Mouse (Mus musculus): ENCODE measurements around the gene Bbc3. TPM values are rescaled to one million over a fixed set of nuclear protein-coding genes. Genes with fewer than 3 reads are reported as not detected.
"Not testable (repeated sequence)": the region's sequence is repeated elsewhere in the genome, so short reads cannot be mapped to it uniquely, and the experiment has no call there.

The Bbc3 gene
- polyA plus RNA-seq, 1 experiment: 63.0 TPM

DNA sequence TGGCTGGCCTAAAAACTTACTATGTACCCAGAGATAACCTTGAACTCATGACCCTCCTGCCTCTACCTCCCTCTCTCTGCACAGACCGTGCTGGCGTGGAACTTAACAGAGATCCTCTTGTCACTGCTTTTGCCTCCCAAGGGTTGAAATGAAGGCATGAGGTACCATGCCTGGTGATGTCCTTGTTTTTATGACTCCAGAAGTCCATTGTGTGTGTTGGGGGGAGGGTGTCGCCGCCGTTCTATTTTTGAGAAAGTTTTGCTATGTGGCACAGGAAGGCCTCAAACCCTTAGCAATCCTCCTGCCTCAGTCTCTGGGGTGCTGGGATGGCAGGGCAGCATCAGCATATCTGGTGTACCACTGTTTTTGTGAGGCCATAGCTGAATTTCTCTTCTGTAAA is 9.3 kb upstream of the Bbc3 start:
- no peak for TF ChIP-seq GATA1 (IDR thresholded peaks at IDR 0.05; ENCODE audit: low read length)
- no peak for TF ChIP-seq TAL1 (IDR thresholded peaks at IDR 0.05; ENCODE audit: low read length)
- Histone ChIP-seq H3K27me3 (ENCODE audit: control insufficient read depth) (peaks cover 56% of the 10 kb centered on the region), H3K9me3 (ENCODE audit: control insufficient read depth, low read length) (peaks cover 4% of the 10 kb centered on the region; the same call in 1 of the 2 replicates)

DNA sequence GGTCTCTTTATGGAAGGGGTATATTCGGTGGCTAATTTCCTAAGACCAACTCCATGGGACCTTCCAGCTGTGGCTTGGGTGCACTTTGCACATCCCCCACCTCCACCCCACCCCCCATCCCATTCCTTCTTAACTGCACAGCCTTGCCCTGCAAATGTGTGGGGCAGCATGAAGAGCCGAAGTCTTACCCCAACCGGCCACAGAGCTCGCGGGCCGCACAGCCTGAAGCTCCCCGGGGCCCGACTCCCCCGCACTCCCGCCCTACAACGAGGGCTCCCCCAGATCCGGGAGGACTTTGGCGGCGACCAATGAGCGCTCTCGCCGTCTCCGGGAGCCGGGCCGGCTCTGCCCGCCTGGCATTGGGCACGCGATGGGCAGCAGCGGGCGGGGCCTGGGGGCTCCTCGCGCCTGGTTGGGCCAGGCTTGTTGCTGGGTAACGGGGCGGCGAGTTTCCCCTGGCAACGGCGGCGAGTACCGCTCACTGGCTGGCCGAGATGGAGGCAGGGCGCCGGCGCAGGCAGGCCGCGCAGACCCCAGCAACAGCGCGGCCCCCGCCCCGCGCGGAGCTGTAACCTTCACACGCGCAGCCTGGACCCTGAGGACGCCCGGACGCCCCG is 8.7 kb upstream of the Bbc3 start:
- H3K9me3 ChIP-seq (ENCODE audit: control insufficient read depth, low read length): peaks cover 4% of the 10 kb centered on the region; the same call in 1 of the 2 replicates
- no peaks in the 10 kb centered on the region for H3K36me3 ChIP-seq (ENCODE audit: control insufficient read depth)
- no peak overlapping the region for H3K4me3 ChIP-seq (replicated peaks)
- peaks cover 56% of the 10 kb centered on the region for H3K27me3 ChIP-seq (ENCODE audit: control insufficient read depth)
- no peak for TF ChIP-seq TAL1 (IDR thresholded peaks at IDR 0.05; ENCODE audit: low read length)
- no peak for TF ChIP-seq GATA1 (IDR thresholded peaks at IDR 0.05; ENCODE audit: low read length)
- peaks cover 44% of the 10 kb centered on the region for H3K4me1 ChIP-seq (ENCODE audit: control insufficient read depth)

More for the DNA sequence above, 9.3 kb upstream of the Bbc3 start:
- H3K36me3 ChIP-seq (ENCODE audit: control insufficient read depth): no peaks in the 10 kb centered on the region
- no peak overlapping the region for H3K4me3 ChIP-seq (replicated peaks)
- H3K4me1 ChIP-seq (ENCODE audit: control insufficient read depth): peaks cover 50% of the 10 kb centered on the region

GRCm38 (mm10) chr7:16307141-16307540 is 1.1 kb upstream of the Bbc3 start:
- not testable (repeated sequence) for H3K4me3 ChIP-seq (replicated peaks); H3K36me3 ChIP-seq (ENCODE audit: control insufficient read depth); H3K9me3 ChIP-seq (ENCODE audit: control insufficient read depth, low read length)
- Histone ChIP-seq H3K27me3 (ENCODE audit: control insufficient read depth) (peaks cover 27% of the 10 kb centered on the region), H3K4me1 (ENCODE audit: control insufficient read depth) (peaks cover 46% of the 10 kb centered on the region)

GRCm38 (mm10) chr7:16308555-16309317 is 543 bp downstream of the Bbc3 start:
- H3K9me3 ChIP-seq (ENCODE audit: control insufficient read depth, low read length): no peaks in the 10 kb centered on the region; the same call in 1 of the 2 replicates
- peaks cover 62% of the 10 kb centered on the region for H3K4me1 ChIP-seq (ENCODE audit: control insufficient read depth)
- H3K27me3 ChIP-seq (ENCODE audit: control insufficient read depth): peaks cover 34% of the 10 kb centered on the region
- no peak for TF ChIP-seq GATA1 (IDR thresholded peaks at IDR 0.05; ENCODE audit: low read length)
- no peak for TF ChIP-seq TAL1 (IDR thresholded peaks at IDR 0.05; ENCODE audit: low read length)
- peak overlapping the region; percentile 89 for H3K4me3 ChIP-seq (replicated peaks)
- no peaks in the 10 kb centered on the region for H3K36me3 ChIP-seq (ENCODE audit: control insufficient read depth)

- H3K4me1 ChIP-seq (ENCODE audit: control insufficient read depth): peaks cover 68% of the 10 kb centered on the region
- peaks cover 4% of the 10 kb centered on the region for H3K36me3 ChIP-seq (ENCODE audit: control insufficient read depth)
- peaks cover 34% of the 10 kb centered on the region for H3K27me3 ChIP-seq (ENCODE audit: control insufficient read depth)
- H3K4me3 ChIP-seq (replicated peaks): peak overlapping the region; percentile 89
- H3K9me3 ChIP-seq (ENCODE audit: control insufficient read depth, low read length): no peaks in the 10 kb centered on the region; the same call in 1 of the 2 replicates
- TF ChIP-seq TAL1 (IDR thresholded peaks at IDR 0.05; ENCODE audit: low read length) (no peak), GATA1 (IDR thresholded peaks at IDR 0.05; ENCODE audit: low read length) (no peak)
Measured at GRCm38 (mm10) chr7:16309318-16310019, 1.3 kb downstream of the Bbc3 start.

DNA sequence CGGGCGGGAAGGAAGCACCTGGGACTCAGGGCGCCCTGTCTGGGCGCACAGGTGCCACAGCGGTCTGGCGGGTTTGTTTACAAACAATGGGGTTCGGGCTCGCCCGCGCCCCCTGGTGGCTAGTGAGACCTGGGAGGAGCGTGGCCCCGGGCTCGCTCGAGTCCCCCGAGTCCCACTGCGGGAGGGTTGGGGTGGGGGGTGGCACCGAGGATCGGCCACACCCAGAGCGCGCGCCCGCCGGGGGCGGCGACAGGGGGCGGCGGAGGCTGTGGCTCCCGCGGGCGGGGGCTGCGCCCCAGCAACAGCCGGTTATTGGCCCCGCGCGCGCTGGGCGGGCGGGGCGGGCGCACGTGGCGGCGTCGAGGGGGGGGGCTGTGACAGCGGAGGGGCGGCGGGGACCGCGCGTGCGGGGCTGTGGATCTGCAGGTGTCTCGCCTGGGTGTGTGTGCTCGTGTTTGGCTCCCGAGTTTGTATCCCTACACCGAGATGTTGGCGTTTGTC is 1.9 kb downstream of the Bbc3 start:
- Histone ChIP-seq H3K9me3 (ENCODE audit: control insufficient read depth, low read length) (no peaks in the 10 kb centered on the region; the same call in 1 of the 2 replicates), H3K4me3 (replicated peaks) (peak overlapping the region; percentile 89), H3K27me3 (ENCODE audit: control insufficient read depth) (peaks cover 34% of the 10 kb centered on the region), H3K36me3 (ENCODE audit: control insufficient read depth) (peaks cover 8% of the 10 kb centered on the region), H3K4me1 (ENCODE audit: control insufficient read depth) (peaks cover 73% of the 10 kb centered on the region)
- TF ChIP-seq GATA1 (IDR thresholded peaks at IDR 0.05; ENCODE audit: low read length) (no peak), TAL1 (IDR thresholded peaks at IDR 0.05; ENCODE audit: low read length) (no peak)

DNA sequence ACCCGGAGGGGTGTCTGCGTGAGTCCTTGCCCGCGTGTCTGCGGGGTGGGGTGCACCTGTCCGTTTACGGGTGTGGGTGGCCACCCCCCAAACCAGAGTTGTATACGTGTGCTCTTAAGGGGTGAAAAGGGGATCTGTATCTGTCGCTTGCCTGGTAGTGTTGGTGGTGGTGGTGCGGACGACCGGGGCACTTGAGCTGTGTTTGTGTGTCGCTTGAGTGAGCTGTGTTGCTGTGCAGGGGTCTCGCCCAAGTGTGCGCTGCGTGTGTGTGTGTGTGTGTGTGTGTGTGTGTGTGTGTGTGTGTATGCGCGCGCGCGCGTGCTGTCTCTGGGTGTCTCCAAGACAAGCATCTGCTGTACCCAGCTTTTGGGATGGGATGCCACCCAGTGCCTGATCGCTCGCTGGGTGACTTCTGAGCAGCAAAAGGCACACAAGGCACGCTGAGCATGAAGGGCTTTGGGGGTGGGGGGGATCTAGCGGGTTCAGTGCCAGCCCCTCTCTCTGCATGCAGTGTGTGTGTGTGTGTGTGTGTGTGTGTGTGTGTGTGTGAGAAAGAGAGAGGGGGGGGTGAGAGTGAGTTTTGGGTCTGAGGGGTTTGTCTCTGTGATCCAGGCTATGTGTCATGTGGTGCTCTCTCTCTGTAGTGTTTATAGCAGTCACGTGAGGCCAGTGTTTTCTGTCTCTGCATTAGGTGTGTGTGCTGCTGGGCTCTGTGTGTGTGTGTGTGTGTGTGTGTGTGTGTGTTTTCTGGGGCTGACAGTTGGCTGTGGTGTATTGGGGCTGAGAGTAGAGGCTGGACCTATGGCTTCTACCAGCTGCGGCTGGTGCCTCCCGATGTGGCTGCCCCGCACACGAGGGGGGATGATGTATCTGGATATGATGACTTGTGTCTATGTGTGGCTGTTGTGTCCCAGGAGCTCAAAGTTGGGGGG is 2.6 kb downstream of the Bbc3 start:
- Histone ChIP-seq H3K27me3 (ENCODE audit: control insufficient read depth) (peaks cover 34% of the 10 kb centered on the region), H3K4me3 (replicated peaks) (peak overlapping the region; percentile 89), H3K4me1 (ENCODE audit: control insufficient read depth) (peaks cover 79% of the 10 kb centered on the region), H3K9me3 (ENCODE audit: control insufficient read depth, low read length) (no peaks in the 10 kb centered on the region; the same call in 1 of the 2 replicates), H3K36me3 (ENCODE audit: control insufficient read depth) (peaks cover 13% of the 10 kb centered on the region)
- TF ChIP-seq TAL1 (IDR thresholded peaks at IDR 0.05; ENCODE audit: low read length) (no peak), GATA1 (IDR thresholded peaks at IDR 0.05; ENCODE audit: low read length) (no peak)

DNA sequence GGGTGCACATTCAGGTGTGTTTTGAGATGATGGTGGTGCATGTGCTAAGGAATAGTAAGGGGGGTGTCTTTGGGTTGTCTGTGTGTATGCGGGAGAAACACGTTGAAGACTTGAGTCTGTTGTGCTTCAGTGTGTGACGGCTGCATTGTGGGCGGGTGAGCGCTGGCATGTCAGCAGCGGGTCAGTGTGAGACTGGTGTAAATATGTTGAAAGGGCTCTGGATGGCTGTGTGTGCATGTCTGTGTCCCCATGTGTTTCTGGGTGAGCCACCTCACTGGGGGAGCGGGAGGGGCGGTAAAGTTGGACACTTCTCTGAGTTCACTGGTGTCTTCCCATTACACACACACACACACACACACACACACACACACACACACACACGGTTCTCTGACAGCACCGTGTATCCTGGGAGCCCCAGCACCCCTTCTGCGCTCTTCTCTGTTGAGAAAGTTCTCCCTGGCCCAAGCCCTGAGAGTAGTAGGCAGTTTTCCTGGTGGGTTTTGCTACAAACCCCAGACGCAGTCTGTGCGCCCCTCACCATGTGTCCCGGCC is 3.3 kb downstream of the Bbc3 start:
- Histone ChIP-seq H3K4me1 (ENCODE audit: control insufficient read depth) (peaks cover 79% of the 10 kb centered on the region), H3K27me3 (ENCODE audit: control insufficient read depth) (peaks cover 34% of the 10 kb centered on the region), H3K4me3 (replicated peaks) (peak overlapping the region; percentile 89), H3K9me3 (ENCODE audit: control insufficient read depth, low read length) (no peaks in the 10 kb centered on the region; the same call in 1 of the 2 replicates), H3K36me3 (ENCODE audit: control insufficient read depth) (peaks cover 16% of the 10 kb centered on the region)
- no peak for TF ChIP-seq GATA1 (IDR thresholded peaks at IDR 0.05; ENCODE audit: low read length)
- no peak for TF ChIP-seq TAL1 (IDR thresholded peaks at IDR 0.05; ENCODE audit: low read length)
